Mouse (Mus musculus): ENCODE measurements at regions not wholly inside any gene's neighbourhood (a gene's known extent, or its start where the extent isn't known, plus 50 kb on each side); places are given as distances from the start of the nearest gene placed in this dataset.

- no peak for DNase-seq (ENCODE audit: extremely low spot score in 1 of 2, low spot score in 1 of 2)
Observed at GRCm38 (mm10) chr15:10767535-10767934, 53.1 kb upstream of the Rai14 start.

GRCm38 (mm10) chr15:10770410-10771310 lies 56.2 kb upstream of the Rai14 start:
- no peak for DNase-seq (ENCODE audit: extremely low spot score in 1 of 2, low spot score in 1 of 2)

- no peak for DNase-seq (ENCODE audit: extremely low spot score in 1 of 2, low spot score in 1 of 2)
Observed at GRCm38 (mm10) chr15:10771311-10771690, 56.9 kb upstream of the Rai14 start.

- DNase-seq (ENCODE audit: extremely low spot score in 1 of 2, low spot score in 1 of 2) = no peak
Observed at GRCm38 (mm10) chr15:10779941-10780620, 65.7 kb upstream of the Rai14 start.

- no peak for DNase-seq (ENCODE audit: extremely low spot score in 1 of 2, low spot score in 1 of 2)
Observed at GRCm38 (mm10) chr15:10789371-10789770, 74.9 kb upstream of the Rai14 start.

GRCm38 (mm10) chr15:10790862-10791497 lies 76.6 kb upstream of the Rai14 start:
- no peak for DNase-seq (ENCODE audit: extremely low spot score in 1 of 2, low spot score in 1 of 2)

GRCm38 (mm10) chr15:10791516-10792112 lies 77.2 kb upstream of the Rai14 start:
- no peak for DNase-seq (ENCODE audit: extremely low spot score in 1 of 2, low spot score in 1 of 2)

- DNase-seq (ENCODE audit: extremely low spot score in 1 of 2, low spot score in 1 of 2) = no peak
Observed at GRCm38 (mm10) chr15:10792156-10792555, 77.7 kb upstream of the Rai14 start.

GRCm38 (mm10) chr15:10795126-10795792 lies 80.8 kb upstream of the Rai14 start:
- DNase-seq (ENCODE audit: extremely low spot score in 1 of 2, low spot score in 1 of 2) = no peak

- DNase-seq (ENCODE audit: extremely low spot score in 1 of 2, low spot score in 1 of 2) = no peak
Observed at GRCm38 (mm10) chr15:10799656-10800055, 85.2 kb upstream of the Rai14 start.

- no peak for DNase-seq (ENCODE audit: extremely low spot score in 1 of 2, low spot score in 1 of 2)
Observed at GRCm38 (mm10) chr15:10814195-10814594, 99.8 kb upstream of the Rai14 start.

- DNase-seq (ENCODE audit: extremely low spot score in 1 of 2, low spot score in 1 of 2) = no peak
Observed at GRCm38 (mm10) chr15:10814709-10815108, 100.3 kb upstream of the Rai14 start.

GRCm38 (mm10) chr15:10816213-10816621 lies 101.8 kb upstream of the Rai14 start:
- peak; percentile 40 to 70 for DNase-seq (ENCODE audit: extremely low spot score in 1 of 2, low spot score in 1 of 2)

GRCm38 (mm10) chr15:10818216-10818615 lies 103.8 kb upstream of the Rai14 start:
- DNase-seq (ENCODE audit: extremely low spot score in 1 of 2, low spot score in 1 of 2) = peak in 1 of 2 experiments; percentile 41

- DNase-seq (ENCODE audit: extremely low spot score in 1 of 2, low spot score in 1 of 2) = no peak
Observed at GRCm38 (mm10) chr15:10818706-10819105, 104.3 kb upstream of the Rai14 start.

- peak in 1 of 2 experiments; percentile 68 for DNase-seq (ENCODE audit: extremely low spot score in 1 of 2, low spot score in 1 of 2)
Observed at GRCm38 (mm10) chr15:10823933-10824332, 109.5 kb upstream of the Rai14 start.

- no peak for DNase-seq (ENCODE audit: extremely low spot score in 1 of 2, low spot score in 1 of 2)
Observed at GRCm38 (mm10) chr15:10829588-10829987, 115.2 kb upstream of the Rai14 start.

GRCm38 (mm10) chr15:10830478-10830877 lies 116.1 kb upstream of the Rai14 start:
- no peak for DNase-seq (ENCODE audit: extremely low spot score in 1 of 2, low spot score in 1 of 2)

- no peak for DNase-seq (ENCODE audit: extremely low spot score in 1 of 2, low spot score in 1 of 2)
Observed at GRCm38 (mm10) chr15:10831106-10831505, 116.7 kb upstream of the Rai14 start.

- no peak for DNase-seq (ENCODE audit: extremely low spot score in 1 of 2, low spot score in 1 of 2)
Observed at GRCm38 (mm10) chr15:10832331-10832730, 117.9 kb upstream of the Rai14 start.

Measured in frontal cortex, adult 2 months (tissue).